Mouse (Mus musculus): ENCODE measurements around the gene Prcd. TPM values are rescaled to one million over a fixed set of nuclear protein-coding genes. Genes with fewer than 3 reads are reported as not detected.
A peak's percentile ranks its signal among the peaks of the same experiment; 100 is the strongest.

The Prcd gene
- polyA plus RNA-seq, 1 experiment from 2014 or later, result 1.6 TPM

DNA sequence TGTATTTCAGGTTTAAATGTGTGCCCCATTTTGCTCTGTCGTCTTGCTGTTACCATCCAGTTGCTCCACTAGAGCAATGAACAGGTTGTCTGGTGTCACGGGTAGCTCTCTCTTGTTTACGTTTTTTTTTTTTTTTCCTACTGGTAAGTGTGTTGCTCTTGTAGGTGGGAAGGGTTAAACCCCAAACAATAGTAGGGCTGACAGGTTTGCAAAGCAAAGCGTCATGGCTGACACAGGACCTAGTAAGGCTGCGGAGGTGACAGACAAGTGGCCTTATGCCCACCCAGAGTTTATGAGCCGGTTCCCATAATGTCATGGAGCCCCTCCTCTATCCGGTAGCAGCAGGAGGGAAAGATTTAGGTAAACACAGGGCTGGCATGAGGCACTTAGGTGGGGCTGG, 53.0 kb downstream of the Prcd start:
- DNase-seq (no peak), ATAC-seq (ENCODE audit: low FRiP score, low TSS enrichment) (no peak)
- no peaks in the 10 kb centered on the region for H3K4me1 ChIP-seq (ENCODE audit: control insufficient read depth, insufficient read depth, low read length)
- 62% methylated on average over 7 of the region's 7 CpGs for WGBS
- H3K36me3 ChIP-seq (ENCODE audit: control insufficient read depth, insufficient read depth, low read length), result no peaks in the 10 kb centered on the region
- no peak overlapping the region for H3K9ac ChIP-seq (replicated peaks; ENCODE audit: low read length)
- H3K27ac ChIP-seq (replicated peaks; ENCODE audit: low read depth, low read length), result no peak overlapping the region
- H3K9me3 ChIP-seq (ENCODE audit: control insufficient read depth, low read length), result no peaks in the 10 kb centered on the region
- H3K4me3 ChIP-seq (replicated peaks; ENCODE audit: low read depth, low read length), result no peak overlapping the region
- H3K27me3 ChIP-seq (ENCODE audit: control insufficient read depth, insufficient read depth, low read length), result no peaks in the 10 kb centered on the region
- no peak overlapping the region for H3K4me2 ChIP-seq (ENCODE audit: low read length)

DNA sequence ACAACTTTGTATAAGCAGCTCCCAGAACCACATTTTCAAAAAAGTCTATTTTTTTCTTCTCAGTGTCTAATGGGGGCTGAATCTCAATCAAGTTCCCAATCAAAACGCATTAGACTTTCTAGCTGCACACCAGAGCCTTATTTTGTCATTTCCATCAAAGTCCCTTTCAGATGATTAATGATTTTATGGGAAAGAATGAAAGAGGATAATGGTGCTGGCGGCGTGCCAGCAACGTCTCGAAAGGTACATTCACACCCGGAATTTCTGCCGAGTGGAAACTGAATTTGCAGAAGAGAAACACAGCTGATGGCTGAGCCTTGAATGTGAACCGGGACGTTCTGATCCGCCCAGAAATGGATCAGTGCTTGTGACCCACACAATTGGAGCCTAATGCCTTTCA, 56.8 kb downstream of the Prcd start:
- Histone ChIP-seq H3K36me3 (ENCODE audit: control insufficient read depth, insufficient read depth, low read length) (no peaks in the 10 kb centered on the region), H3K27ac (replicated peaks; ENCODE audit: low read depth, low read length) (no peak overlapping the region), H3K4me1 (ENCODE audit: control insufficient read depth, insufficient read depth, low read length) (no peaks in the 10 kb centered on the region), H3K9ac (replicated peaks; ENCODE audit: low read length) (no peak overlapping the region), H3K9me3 (ENCODE audit: control insufficient read depth, low read length) (no peaks in the 10 kb centered on the region), H3K27me3 (ENCODE audit: control insufficient read depth, insufficient read depth, low read length) (no peaks in the 10 kb centered on the region), H3K4me3 (replicated peaks; ENCODE audit: low read depth, low read length) (no peak overlapping the region), H3K4me2 (ENCODE audit: low read length) (no peak overlapping the region)
- ATAC-seq (ENCODE audit: low FRiP score, low TSS enrichment) (no peak), DNase-seq (peak; percentile 55)
- 52% methylated on average over 10 of the region's 10 CpGs for WGBS

DNA sequence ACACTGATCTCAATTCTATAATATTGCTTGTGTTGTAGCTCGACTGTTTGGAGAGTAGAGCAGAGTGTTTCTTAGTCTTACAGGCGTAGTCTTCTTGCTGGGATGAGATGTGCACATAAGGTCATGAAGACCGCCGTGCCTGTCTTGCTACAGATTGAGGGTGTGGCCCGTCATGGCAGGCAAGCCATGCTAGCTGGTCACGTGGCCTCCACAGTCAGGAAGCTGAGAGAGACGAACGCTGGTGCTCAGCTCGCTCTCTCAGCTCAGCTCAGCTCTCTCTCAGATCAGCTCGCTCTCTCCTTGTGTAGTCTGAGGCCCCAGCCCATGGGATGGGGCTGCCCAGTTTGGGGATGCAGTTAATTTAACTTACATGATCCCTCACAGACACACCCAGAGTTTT, 57.5 kb downstream of the Prcd start:
- H3K4me2 ChIP-seq (ENCODE audit: low read length), result no peak overlapping the region
- H3K36me3 ChIP-seq (ENCODE audit: control insufficient read depth, insufficient read depth, low read length), result no peaks in the 10 kb centered on the region
- H3K4me1 ChIP-seq (ENCODE audit: control insufficient read depth, insufficient read depth, low read length), result no peaks in the 10 kb centered on the region
- no peak for ATAC-seq (ENCODE audit: low FRiP score, low TSS enrichment)
- no peaks in the 10 kb centered on the region for H3K27me3 ChIP-seq (ENCODE audit: control insufficient read depth, insufficient read depth, low read length)
- H3K9me3 ChIP-seq (ENCODE audit: control insufficient read depth, low read length), result no peaks in the 10 kb centered on the region
- H3K27ac ChIP-seq (replicated peaks; ENCODE audit: low read depth, low read length), result no peak overlapping the region
- DNase-seq, result no peak
- H3K4me3 ChIP-seq (replicated peaks; ENCODE audit: low read depth, low read length), result no peak overlapping the region
- WGBS, result 93% methylated on average over 10 of the region's 10 CpGs
- H3K9ac ChIP-seq (replicated peaks; ENCODE audit: low read length), result no peak overlapping the region

DNA sequence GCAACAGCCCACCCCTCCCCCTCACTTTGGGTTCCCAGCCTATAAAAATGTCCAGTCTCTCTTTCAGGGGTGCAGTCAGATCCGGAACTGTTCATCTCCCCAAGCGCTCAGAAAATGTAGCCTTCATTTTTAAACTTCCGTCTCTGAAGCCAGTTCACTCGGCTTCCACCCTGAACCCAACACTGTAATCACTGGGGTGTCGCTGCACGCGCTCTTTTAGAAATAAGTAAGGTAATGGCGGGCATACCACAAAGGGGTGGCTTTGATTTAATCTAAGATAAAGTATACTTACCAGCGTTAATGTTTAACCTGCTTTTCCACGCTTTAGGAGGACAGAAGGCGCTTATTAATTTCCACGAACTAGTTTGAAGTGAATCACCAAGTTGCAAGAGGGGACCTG, 60.7 kb downstream of the Prcd start:
- Histone ChIP-seq H3K27me3 (ENCODE audit: control insufficient read depth, insufficient read depth, low read length) (no peaks in the 10 kb centered on the region), H3K4me1 (ENCODE audit: control insufficient read depth, insufficient read depth, low read length) (no peaks in the 10 kb centered on the region), H3K4me2 (ENCODE audit: low read length) (no peak overlapping the region), H3K9me3 (ENCODE audit: control insufficient read depth, low read length) (0 out of 2 replicates have a peak, but pooled peaks cover 3% of the 10 kb centered on the region), H3K9ac (replicated peaks; ENCODE audit: low read length) (no peak overlapping the region), H3K27ac (replicated peaks; ENCODE audit: low read depth, low read length) (no peak overlapping the region), H3K4me3 (replicated peaks; ENCODE audit: low read depth, low read length) (no peak overlapping the region), H3K36me3 (ENCODE audit: control insufficient read depth, insufficient read depth, low read length) (no peaks in the 10 kb centered on the region)
- WGBS, result 94% methylated on average over 12 of the region's 12 CpGs
- DNase-seq (no peak), ATAC-seq (ENCODE audit: low FRiP score, low TSS enrichment) (no peak)

Other genes starting within 250 kb of the Prcd start
- gene Rnf157, start 240.5 kb upstream of the Prcd start, polyA plus RNA-seq (2014; fragmentation: Nextera tagmentation; extraction: Ambion mirVana), result 45.5 and 50.2 TPM in 2 replicates
- 77.5 and 87.8 TPM in 2 replicates for gene Ubald2, start 219.4 kb upstream of the Prcd start, polyA plus RNA-seq (2014; fragmentation: Nextera tagmentation; extraction: Ambion mirVana)
- 0.09 TPM in 1 of 2 replicates, not detected in the other for gene Qrich2, start 187.3 kb upstream of the Prcd start, polyA plus RNA-seq (2014; fragmentation: Nextera tagmentation; extraction: Ambion mirVana)
- 171 and 174 TPM in 2 replicates for gene Prpsap1, start 159.3 kb upstream of the Prcd start, polyA plus RNA-seq (2014; fragmentation: Nextera tagmentation; extraction: Ambion mirVana)
- gene Sphk1, start 122.6 kb upstream of the Prcd start, polyA plus RNA-seq (2014; fragmentation: Nextera tagmentation; extraction: Ambion mirVana), result 5.4 and 6.0 TPM in 2 replicates
- gene Ube2o, start 72.1 kb upstream of the Prcd start, polyA plus RNA-seq (2014; fragmentation: Nextera tagmentation; extraction: Ambion mirVana), result 26.1 and 26.9 TPM in 2 replicates
- 0.49 and 0.70 TPM in 2 replicates for gene Aanat, start 67.1 kb upstream of the Prcd start, polyA plus RNA-seq (2014; fragmentation: Nextera tagmentation; extraction: Ambion mirVana)
- 0.61 and 0.63 TPM in 2 replicates for gene Rhbdf2, start 26.5 kb upstream of the Prcd start, polyA plus RNA-seq (2014; fragmentation: Nextera tagmentation; extraction: Ambion mirVana)
- gene Cygb, start 779 bp downstream of the Prcd start, polyA plus RNA-seq (2014; fragmentation: Nextera tagmentation; extraction: Ambion mirVana), result 19.1 and 24.0 TPM in 2 replicates
- gene St6galnac1, start 122.0 kb downstream of the Prcd start, polyA plus RNA-seq (2014; fragmentation: Nextera tagmentation; extraction: Ambion mirVana), result not detected in 2 replicates
- 20.7 and 20.9 TPM in 2 replicates for gene Mxra7, start 174.5 kb downstream of the Prcd start, polyA plus RNA-seq (2014; fragmentation: Nextera tagmentation; extraction: Ambion mirVana)
- 80.4 and 87.6 TPM in 2 replicates for gene Mettl23, start 189.7 kb downstream of the Prcd start, polyA plus RNA-seq (2014; fragmentation: Nextera tagmentation; extraction: Ambion mirVana)
- gene Jmjd6, start 189.9 kb downstream of the Prcd start, polyA plus RNA-seq (2014; fragmentation: Nextera tagmentation; extraction: Ambion mirVana), result 70.8 and 81.4 TPM in 2 replicates
- gene Mfsd11, start 198.9 kb downstream of the Prcd start, polyA plus RNA-seq (2014; fragmentation: Nextera tagmentation; extraction: Ambion mirVana), result 51.3 and 52.8 TPM in 2 replicates
- gene Srsf2, start 199.6 kb downstream of the Prcd start, polyA plus RNA-seq (2014; fragmentation: Nextera tagmentation; extraction: Ambion mirVana), result 650 and 686 TPM in 2 replicates

All from midbrain, embryonic 14.5 days (tissue).